Mouse (Mus musculus) gastrocnemius, postnatal 4 days (tissue): ENCODE results near the gene Phactr1. TPM values are rescaled to one million over a fixed set of nuclear protein-coding genes. Genes with fewer than 3 reads are reported as not detected.
A peak's percentile ranks its signal among the peaks of the same experiment; 100 is the strongest.

Source experiments
- DNase-seq, 2 experiments: peaks; one replicate each; pipeline ENCODE4 v3.0.0; 2021 to 2022; ENCODE audit warnings: low spot score in 2 of 2, mixed read lengths in 2 of 2
- total RNA-seq, 2 experiments: library from RNA; stranded (reverse); gene quantifications; 2 replicates each; pipeline ENCODE4 v1.2.3; 2021

The Phactr1 gene
- total RNA-seq, 2 experiments from 2014 or later: 14.0 to 14.1 TPM

DNA sequence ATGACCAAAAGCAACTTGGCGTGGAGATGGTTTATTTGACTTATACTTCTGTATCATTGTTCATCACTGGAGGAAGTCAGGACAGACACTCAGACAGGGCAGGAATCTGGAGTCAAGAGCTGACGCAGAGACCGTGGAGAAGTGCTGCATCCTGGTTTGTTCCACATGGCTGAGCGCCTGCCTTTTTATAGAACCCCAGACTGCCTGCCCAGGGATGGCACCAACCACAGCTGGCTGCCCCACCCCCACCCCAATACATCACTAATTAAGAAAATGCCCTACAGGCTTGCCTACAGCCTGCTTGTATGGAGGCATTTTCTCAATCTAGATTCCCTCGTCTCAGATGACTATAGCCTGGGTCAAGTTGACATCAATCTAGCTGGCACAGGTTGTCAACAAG lies 338.4 kb downstream of the Phactr1 start:
- no peak for DNase-seq

GRCm38 (mm10) chr13:43021031-43021430 lies 340.6 kb downstream of the Phactr1 start:
- DNase-seq: no peak

DNA sequence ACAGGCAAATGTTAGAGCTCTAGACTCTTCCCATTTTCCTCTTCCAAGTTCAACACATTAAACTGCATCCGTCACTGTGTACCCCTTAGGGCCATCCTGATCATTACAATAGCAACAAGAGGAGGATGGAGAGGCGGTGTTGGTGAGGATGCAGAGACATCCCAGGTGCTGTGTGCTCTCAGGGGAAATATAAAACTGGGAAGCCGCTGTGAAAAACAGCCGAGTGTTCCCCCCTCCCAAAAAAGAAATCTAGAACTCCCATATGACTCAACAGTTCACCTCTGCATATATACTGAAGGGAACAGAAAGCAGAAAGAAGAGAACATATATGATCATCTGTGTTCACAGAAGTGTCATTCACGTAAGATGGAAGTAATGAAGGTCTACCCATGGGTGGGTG lies 342.6 kb downstream of the Phactr1 start:
- DNase-seq: no peak

DNA sequence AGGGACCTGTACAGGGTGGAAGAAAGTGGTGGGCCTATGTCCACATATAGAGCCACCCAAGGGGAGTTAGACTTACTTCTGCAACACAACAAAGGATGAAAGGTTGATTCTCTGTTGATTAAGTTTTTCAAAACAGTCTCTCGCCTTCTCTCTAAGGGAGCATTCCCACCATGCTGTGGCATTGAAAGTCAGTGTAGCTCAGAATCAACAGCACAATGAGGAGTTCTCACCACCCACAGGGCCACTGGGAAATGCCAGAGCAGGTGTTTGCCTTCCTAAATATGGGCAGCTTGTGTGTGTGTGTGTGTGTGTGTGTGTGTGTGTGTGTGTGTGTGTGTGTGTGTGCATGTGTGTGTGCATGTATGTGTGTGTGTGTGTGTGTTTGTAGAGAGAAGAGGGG lies 347.1 kb downstream of the Phactr1 start:
- no peak for DNase-seq

GRCm38 (mm10) chr13:43030222-43030621 lies 349.8 kb downstream of the Phactr1 start:
- DNase-seq: no peak

DNA sequence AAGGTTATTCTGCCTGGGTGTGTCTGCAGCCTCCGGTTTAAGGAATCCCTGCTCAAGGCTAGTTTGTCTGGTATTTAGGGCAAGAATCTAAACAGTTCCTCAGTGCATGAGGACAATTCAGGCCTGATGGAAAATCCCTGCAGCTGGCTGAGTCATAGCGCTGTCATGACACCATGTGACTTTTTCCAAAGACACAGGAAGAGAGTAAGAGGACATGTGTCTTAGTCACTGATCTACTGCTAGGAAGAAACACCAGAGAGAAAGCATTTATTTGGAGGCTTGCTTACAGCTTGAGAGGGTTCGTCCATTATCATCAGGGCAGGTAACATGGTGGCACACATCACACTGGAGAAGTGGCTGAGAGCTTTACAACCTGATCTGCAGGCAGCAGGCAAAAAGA lies 352.0 kb downstream of the Phactr1 start:
- DNase-seq: no peak

DNA sequence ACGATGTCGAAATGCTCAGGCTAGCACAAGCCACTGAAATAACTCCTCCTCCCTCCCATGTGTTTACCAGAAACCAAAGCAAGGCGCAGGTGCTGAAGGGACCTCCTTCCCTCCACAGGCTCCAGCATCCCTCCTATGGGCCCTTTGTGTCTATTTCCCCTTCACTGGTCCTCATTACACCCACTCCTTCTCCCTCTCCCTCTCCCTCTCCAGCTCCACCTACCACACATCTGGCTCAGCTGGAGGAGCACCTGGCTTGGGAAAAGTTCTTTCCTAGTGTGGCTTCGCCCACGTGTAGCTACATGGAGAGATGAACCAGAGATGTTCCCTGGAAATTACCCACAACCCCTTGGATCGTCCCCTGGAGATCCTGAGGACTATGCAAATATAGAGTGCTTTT lies 356.1 kb downstream of the Phactr1 start:
- no peak for DNase-seq

- no peak for DNase-seq
Measured at GRCm38 (mm10) chr13:43042766-43043165, 362.3 kb downstream of the Phactr1 start.

DNA sequence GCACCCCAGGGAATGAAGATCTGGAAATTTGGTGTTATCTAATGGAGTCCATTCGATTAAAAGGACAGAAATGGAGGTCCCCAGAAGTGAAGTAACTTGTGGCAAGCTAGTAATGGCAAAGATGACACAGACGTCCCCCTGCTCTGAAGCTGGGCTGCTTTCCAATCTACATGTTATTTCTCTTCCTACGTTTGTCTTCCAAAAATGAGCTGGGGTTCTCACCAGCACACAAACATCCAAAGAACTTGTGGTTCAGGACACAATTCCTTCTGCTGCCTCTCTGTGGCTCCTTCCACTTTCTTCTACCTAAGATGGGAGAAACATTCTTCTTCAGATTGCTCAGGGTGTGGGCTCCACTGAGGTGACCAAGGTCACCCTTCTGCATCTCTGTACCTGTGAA lies 368.1 kb downstream of the Phactr1 start:
- DNase-seq: no peak

DNA sequence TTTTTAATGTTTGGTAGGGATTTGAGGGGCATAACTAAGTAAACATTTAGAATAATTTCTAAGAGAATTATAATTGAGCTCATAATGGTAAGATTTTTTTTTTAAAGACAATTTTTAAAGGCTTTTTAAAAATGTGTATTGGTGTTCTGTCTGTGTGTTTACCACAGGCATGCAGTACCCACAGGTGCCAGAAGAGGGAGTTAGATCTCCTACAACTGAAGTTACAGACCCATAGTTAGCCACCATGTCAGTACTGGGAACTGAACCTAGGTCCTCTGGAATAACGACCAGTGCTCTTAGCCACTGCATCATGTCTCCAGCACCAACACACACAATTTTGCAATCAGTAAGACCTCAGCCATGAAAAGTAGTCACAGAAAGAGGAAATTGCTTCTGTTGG lies 372.8 kb downstream of the Phactr1 start:
- no peak for DNase-seq

- DNase-seq: no peak
Measured at GRCm38 (mm10) chr13:43055136-43055535, 374.7 kb downstream of the Phactr1 start.

GRCm38 (mm10) chr13:43057104-43057503 lies 376.7 kb downstream of the Phactr1 start:
- DNase-seq: no peak

DNA sequence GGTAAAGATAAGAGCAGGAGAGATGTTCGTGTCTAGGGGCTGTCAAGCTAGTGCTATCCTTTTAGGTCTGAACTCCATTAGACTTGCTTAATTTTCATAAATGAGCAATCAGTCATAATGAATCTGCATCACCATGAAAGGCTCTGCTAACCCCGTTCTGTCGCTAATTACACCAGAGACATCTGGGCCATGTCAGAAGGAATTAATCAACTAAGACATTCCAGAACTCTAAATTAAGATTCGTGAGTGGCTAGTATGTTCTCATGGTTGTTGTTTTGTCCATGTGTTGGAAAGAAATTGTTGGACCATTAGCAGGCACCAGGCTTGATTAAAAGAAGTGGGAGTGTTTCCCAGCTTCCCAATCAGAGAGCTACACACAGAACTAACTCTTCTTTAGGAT lies 382.9 kb downstream of the Phactr1 start:
- no peak for DNase-seq

- DNase-seq: no peak
Measured at GRCm38 (mm10) chr13:43068716-43069265, 388.4 kb downstream of the Phactr1 start.

DNA sequence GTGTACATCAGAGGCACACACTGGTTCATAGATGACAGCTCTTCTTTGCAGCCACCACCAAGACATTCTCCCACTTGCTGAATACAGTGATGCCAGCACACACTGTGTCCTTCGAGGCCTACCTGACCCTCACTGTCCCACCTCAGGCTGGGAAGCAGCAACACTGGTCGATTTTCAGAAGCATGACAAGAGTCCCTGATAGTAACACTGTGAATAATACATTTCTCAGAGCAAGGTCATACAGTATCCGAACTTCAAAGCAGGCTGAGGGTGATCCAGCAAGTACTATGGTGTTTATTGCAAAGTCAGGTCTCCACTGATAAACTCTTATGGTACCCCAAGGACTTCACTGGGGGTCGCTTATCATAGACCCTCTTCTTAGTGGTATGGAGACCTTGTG lies 390.1 kb downstream of the Phactr1 start:
- no peak for DNase-seq

DNA sequence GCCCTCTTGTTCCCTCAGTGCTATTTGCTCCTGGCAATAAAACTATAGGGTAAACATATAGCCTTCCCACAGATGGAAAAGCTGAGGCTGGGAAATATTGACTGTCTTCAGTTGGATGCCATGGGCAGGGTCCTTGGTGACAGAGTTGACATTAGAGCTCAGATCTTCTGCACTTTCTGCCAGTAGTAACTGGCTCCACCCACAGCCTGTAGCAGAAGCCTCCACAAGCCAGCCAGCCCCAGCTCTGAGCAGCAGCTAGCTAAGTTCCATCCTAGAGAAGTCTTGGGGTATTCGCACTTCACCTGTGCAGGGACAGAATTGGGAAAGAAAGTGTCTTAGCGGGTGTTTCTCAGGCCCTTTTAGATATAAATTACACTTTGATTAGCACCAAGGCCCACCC lies 390.5 kb downstream of the Phactr1 start:
- DNase-seq: no peak

GRCm38 (mm10) chr13:43075456-43075855 lies 395.0 kb downstream of the Phactr1 start:
- DNase-seq: no peak

GRCm38 (mm10) chr13:43077485-43077884 lies 397.1 kb downstream of the Phactr1 start:
- DNase-seq: no peak

DNA sequence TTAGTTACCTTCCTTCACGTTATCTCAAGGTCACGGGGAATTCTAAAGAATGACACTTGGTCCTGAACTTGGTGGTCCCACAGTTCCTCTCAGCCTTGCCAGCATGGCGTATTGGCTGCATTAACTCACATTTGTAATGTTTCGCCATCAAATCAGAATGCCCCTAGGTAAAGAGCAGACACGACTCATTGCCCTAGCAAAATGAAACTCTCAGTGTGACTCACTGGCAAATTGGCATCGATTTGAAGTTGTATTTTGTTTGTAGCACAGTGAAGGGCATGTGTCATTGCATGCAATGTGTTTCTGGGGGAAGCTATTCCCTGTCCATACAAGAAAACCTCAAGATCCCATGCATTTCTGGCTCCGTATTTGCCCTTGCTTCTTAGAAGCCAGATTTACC lies 404.8 kb downstream of the Phactr1 start:
- DNase-seq: no peak

DNA sequence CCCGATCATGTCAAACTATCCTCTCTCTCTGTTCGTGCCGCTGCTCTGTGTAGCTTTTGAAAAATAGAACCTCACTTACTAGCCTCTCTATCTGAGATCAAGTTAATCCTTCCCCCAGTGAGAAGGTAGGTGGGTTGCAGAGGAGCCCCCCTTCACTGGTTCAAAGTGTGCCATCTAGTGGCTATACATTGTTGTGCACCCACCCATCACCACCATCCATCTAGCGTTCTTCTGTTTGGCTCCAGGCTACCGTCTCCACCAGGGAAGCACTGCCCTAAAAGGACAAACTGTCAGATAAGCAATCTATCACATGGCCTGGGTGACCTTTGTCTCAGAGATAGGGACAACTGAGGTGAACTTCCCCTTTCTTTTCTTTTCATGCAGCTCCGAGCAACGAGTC lies 413.9 kb downstream of the Phactr1 start:
- DNase-seq: peak in 1 of 2 experiments; percentile 34

GRCm38 (mm10) chr13:43102943-43103342 lies 422.5 kb downstream of the Phactr1 start:
- no peak for DNase-seq

DNA sequence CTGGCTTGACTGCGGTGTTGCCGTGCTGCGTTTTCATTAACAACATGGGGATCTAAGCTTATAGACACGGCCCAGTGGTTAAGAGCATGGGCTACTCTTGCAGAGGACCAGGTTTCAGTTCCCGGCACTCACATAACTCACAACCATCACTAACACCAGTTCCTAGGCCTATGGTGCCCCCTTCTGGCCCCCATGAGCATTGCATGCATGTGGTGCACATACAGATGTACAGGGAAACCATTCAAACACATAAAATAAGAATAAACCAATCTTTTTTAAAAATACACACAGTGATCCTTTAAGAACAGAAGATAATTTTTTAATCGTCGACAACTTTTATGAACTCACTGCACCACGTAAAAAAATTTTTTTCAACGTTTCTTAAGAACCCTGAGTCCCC lies 424.1 kb downstream of the Phactr1 start:
- DNase-seq: no peak

- no peak for DNase-seq
Measured at GRCm38 (mm10) chr13:43112280-43112679, 431.9 kb downstream of the Phactr1 start.

DNA sequence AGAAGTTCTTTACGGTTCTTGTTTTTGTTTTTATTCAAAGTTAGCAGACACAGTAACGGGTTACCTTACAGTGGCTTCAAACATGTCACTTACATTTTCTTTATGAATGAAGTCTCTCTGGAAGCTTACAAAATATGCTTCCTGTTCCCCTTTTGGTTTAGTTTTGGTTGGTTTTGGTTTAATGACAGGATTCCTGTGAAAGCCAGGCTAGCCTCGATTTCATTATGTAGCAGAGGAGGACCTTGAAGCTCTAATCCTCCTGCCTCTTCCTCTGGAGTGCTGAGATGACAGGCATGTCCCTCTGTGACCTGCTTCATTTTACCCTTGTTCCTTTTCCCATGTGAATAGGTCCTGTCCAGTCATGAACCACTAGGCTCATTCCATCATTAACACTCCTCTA lies 432.3 kb downstream of the Phactr1 start:
- no peak for DNase-seq
